Mouse (Mus musculus) myocyte (in vitro differentiated cells): ENCODE data around the gene Azgp1. TPM values are rescaled to one million over a fixed set of nuclear protein-coding genes. Genes with fewer than 3 reads are reported as not detected.

ENCODE experiments used
- H3K27me3 ChIP-seq: one replicate; pipeline ENCODE4 v1.6.1; 2011; ENCODE audit not compliant: control insufficient read depth, insufficient read depth, insufficient read length
- H3K36me3 ChIP-seq: one replicate; pipeline ENCODE4 v1.6.1; 2011; ENCODE audit not compliant: control insufficient read depth, insufficient read depth
- H3K4me2 ChIP-seq: one replicate; pipeline ENCODE4 v1.6.1; 2011; ENCODE audit warnings: low read depth, control low read depth
- H3K4me3 ChIP-seq: one replicate; pipeline ENCODE4 v1.5.1; 2011; ENCODE audit warnings: mild to moderate bottlenecking, control low read depth, moderate library complexity
- H3K79me2 ChIP-seq: one replicate; pipeline ENCODE4 v1.6.1; 2011; ENCODE audit not compliant: control insufficient read depth, insufficient read depth
- H3ac ChIP-seq: one replicate; pipeline ENCODE4 v1.6.1; 2011; ENCODE audit not compliant: control insufficient read depth, insufficient read length
- CEBPB ChIP-seq: IDR thresholded peaks from 2 replicates; pipeline ENCODE4 v1.6.1; 2011; ENCODE audit warnings: mild to moderate bottlenecking, moderate library complexity; ENCODE audit not compliant: poor library complexity, insufficient read depth, severe bottlenecking
- E2F4 ChIP-seq: IDR thresholded peaks from one replicate; pipeline ENCODE4 v1.6.1; 2011; ENCODE audit warnings: mild to moderate bottlenecking, control low read depth, moderate library complexity; ENCODE audit not compliant: insufficient read depth
- MAX ChIP-seq: IDR thresholded peaks from one replicate; pipeline ENCODE4 v1.6.1; 2011; ENCODE audit warnings: low read depth, mild to moderate bottlenecking, control low read depth
- MYOD1 ChIP-seq, 3 experiments: IDR thresholded peaks; one replicate each; pipeline ENCODE4 v1.6.1; 2011; ENCODE audit warnings: control low read depth in 2 of 3, low read depth in 2 of 3, mild to moderate bottlenecking in 2 of 3, moderate library complexity in 1 of 3; ENCODE audit not compliant: insufficient read length in 2 of 3, control insufficient read depth in 1 of 3
- MYOG ChIP-seq, 3 experiments: IDR thresholded peaks; one replicate each; pipeline ENCODE4 v1.6.1; 2011; ENCODE audit warnings: control low read depth in 2 of 3, low read depth in 2 of 3, mild to moderate bottlenecking in 2 of 3; ENCODE audit not compliant: insufficient read length in 2 of 3, control insufficient read depth in 1 of 3, insufficient read depth in 1 of 3
- POLR2A ChIP-seq: IDR thresholded peaks from one replicate; pipeline ENCODE4 v1.6.1; 2011; ENCODE audit warnings: low read depth, mild to moderate bottlenecking, control low read depth, moderate library complexity; ENCODE audit not compliant: insufficient read length
- POLR2AphosphoS2 ChIP-seq: IDR thresholded peaks from one replicate; pipeline ENCODE4 v1.6.1; 2011; ENCODE audit warnings: low read depth, control low read depth; ENCODE audit not compliant: insufficient read length
- REST ChIP-seq: IDR thresholded peaks from one replicate; pipeline ENCODE4 v1.6.1; 2011; ENCODE audit warnings: mild to moderate bottlenecking, control low read depth, moderate library complexity; ENCODE audit not compliant: insufficient read depth, insufficient read length
- SRF ChIP-seq: IDR thresholded peaks from one replicate; pipeline ENCODE4 v1.6.1; 2011; ENCODE audit warnings: low read depth; ENCODE audit not compliant: control insufficient read depth, insufficient read length
- TCF12 ChIP-seq: IDR thresholded peaks from one replicate; pipeline ENCODE4 v1.6.1; 2011; ENCODE audit warnings: mild to moderate bottlenecking, control low read depth; ENCODE audit not compliant: poor library complexity, insufficient read depth, severe bottlenecking
- TCF3 ChIP-seq: IDR thresholded peaks from one replicate; pipeline ENCODE4 v1.6.1; 2011; ENCODE audit warnings: low read depth, control low read depth; ENCODE audit not compliant: insufficient read length
- USF1 ChIP-seq: IDR thresholded peaks from one replicate; pipeline ENCODE4 v1.6.1; 2011; ENCODE audit warnings: low read depth, mild to moderate bottlenecking, control low read depth, moderate library complexity
- polyA plus RNA-seq: library from polyadenylated mRNA; unstranded; fragments of >200 nt; fragmentation: generic; extraction: Trizol; gene quantifications from one replicate; pipeline ENCODE4 v1.2.1, GENCODE M21; 2012; ENCODE audit warnings: missing spikeins

The Azgp1 gene
- polyA plus RNA-seq, 1 experiment, result not detected

GRCm38 (mm10) chr5:137947303-137947702 is 34.0 kb upstream of the Azgp1 start:
- no peak overlapping the region for H3ac ChIP-seq
- H3K36me3 ChIP-seq, result no peaks in the 10 kb centered on the region
- no peak for TF ChIP-seq REST
- no peak for TF ChIP-seq MYOD1 (IDR thresholded peaks at IDR 0.05; ENCODE audit: control insufficient read depth in 1 of 3, insufficient read length in 2 of 3, low read depth in 2 of 3)
- no peak for TF ChIP-seq E2F4
- no peak for TF ChIP-seq POLR2AphosphoS2
- TF ChIP-seq SRF, result no peak
- no peak for TF ChIP-seq USF1
- no peak for TF ChIP-seq TCF3
- no peak for TF ChIP-seq MAX
- no peak for TF ChIP-seq TCF12
- TF ChIP-seq CEBPB, result no peak
- H3K27me3 ChIP-seq, result no peaks in the 10 kb centered on the region
- no peak overlapping the region for H3K4me2 ChIP-seq
- no peak overlapping the region for H3K4me3 ChIP-seq
- H3K79me2 ChIP-seq, result no peaks in the 10 kb centered on the region

GRCm38 (mm10) chr5:137951218-137951617 is 30.1 kb upstream of the Azgp1 start:
- Histone ChIP-seq H3K36me3 (no peaks in the 10 kb centered on the region), H3K79me2 (no peaks in the 10 kb centered on the region), H3K27me3 (no peaks in the 10 kb centered on the region), H3K4me2 (no peak overlapping the region), H3ac (no peak overlapping the region), H3K4me3 (no peak overlapping the region)
- no peak for TF ChIP-seq MAX

GRCm38 (mm10) chr5:137956404-137956803 is 24.9 kb upstream of the Azgp1 start:
- Histone ChIP-seq H3K4me3 (no peak overlapping the region), H3K36me3 (no peaks in the 10 kb centered on the region), H3K27me3 (no peaks in the 10 kb centered on the region), H3ac (no peak overlapping the region), H3K4me2 (no peak overlapping the region), H3K79me2 (no peaks in the 10 kb centered on the region)
- no peak for TF ChIP-seq MAX
- TF ChIP-seq TCF12, result no peak
- TF ChIP-seq SRF, result no peak
- TF ChIP-seq MYOD1 (IDR thresholded peaks at IDR 0.05; ENCODE audit: control insufficient read depth in 1 of 3, insufficient read length in 2 of 3, low read depth in 2 of 3), result no peak
- TF ChIP-seq REST, result no peak
- no peak for TF ChIP-seq MYOG (IDR thresholded peaks at IDR 0.05; ENCODE audit: control insufficient read depth in 1 of 3, insufficient read depth in 1 of 3, insufficient read length in 2 of 3, low read depth in 2 of 3)
- no peak for TF ChIP-seq CEBPB
- TF ChIP-seq E2F4, result no peak

- H3K36me3 ChIP-seq, result no peaks in the 10 kb centered on the region
- no peaks in the 10 kb centered on the region for H3K27me3 ChIP-seq
- TF ChIP-seq CEBPB (no peak), MAX (no peak), TCF3 (no peak), SRF (no peak), MYOG (IDR thresholded peaks at IDR 0.05; ENCODE audit: control insufficient read depth in 1 of 3, insufficient read depth in 1 of 3, insufficient read length in 2 of 3, low read depth in 2 of 3) (no peak), USF1 (no peak), E2F4 (no peak), POLR2AphosphoS2 (no peak), POLR2A (no peak), MYOD1 (IDR thresholded peaks at IDR 0.05; ENCODE audit: control insufficient read depth in 1 of 3, insufficient read length in 2 of 3, low read depth in 2 of 3) (no peak), REST (no peak), TCF12 (no peak)
- no peaks in the 10 kb centered on the region for H3K79me2 ChIP-seq
- no peak within 1 kb of the TSS for H3K4me2 ChIP-seq
- no peak within 1 kb of the TSS for H3K4me3 ChIP-seq
- H3ac ChIP-seq, result no peak within 1 kb of the TSS
Observed at GRCm38 (mm10) chr5:137962945-137963344, 18.4 kb upstream of the Azgp1 start, which contains the start of gene Gjc3. TSS of gene Gjc3 (minus strand) at chr5:137963098.

GRCm38 (mm10) chr5:137966492-137966891 is 14.8 kb upstream of the Azgp1 start:
- H3ac ChIP-seq, result no peak overlapping the region
- H3K36me3 ChIP-seq, result no peaks in the 10 kb centered on the region
- TF ChIP-seq USF1 (no peak), TCF12 (no peak), POLR2A (no peak), MYOD1 (IDR thresholded peaks at IDR 0.05; ENCODE audit: control insufficient read depth in 1 of 3, insufficient read length in 2 of 3, low read depth in 2 of 3) (no peak), REST (no peak), MAX (no peak), SRF (no peak), CEBPB (no peak), E2F4 (no peak), TCF3 (no peak), MYOG (IDR thresholded peaks at IDR 0.05; ENCODE audit: control insufficient read depth in 1 of 3, insufficient read depth in 1 of 3, insufficient read length in 2 of 3, low read depth in 2 of 3) (no peak), POLR2AphosphoS2 (no peak)
- H3K79me2 ChIP-seq, result no peaks in the 10 kb centered on the region
- no peaks in the 10 kb centered on the region for H3K27me3 ChIP-seq
- no peak overlapping the region for H3K4me2 ChIP-seq
- no peak overlapping the region for H3K4me3 ChIP-seq
